Mouse (Mus musculus) embryonic facial prominence, embryonic 15.5 days (tissue): ENCODE results near the gene Ptk6. TPM values are rescaled to one million over a fixed set of nuclear protein-coding genes. Genes with fewer than 3 reads are reported as not detected.

ENCODE experiments used
- ATAC-seq: fragments of 200-750 bp; cut with Nextera tagmentation; 2 replicates; pipeline ENCODE4 v1.8.0; 2017; ENCODE audit warnings: low read depth, moderate TSS enrichment; ENCODE audit not compliant: insufficient number of reproducible peaks, low FRiP score, low TSS enrichment
- H3K27ac ChIP-seq: fragments of 300-500 bp; sonication (generic); replicated peaks from 2 replicates; pipeline ENCODE4 v1.5.1; 2015; ENCODE audit warnings: mild to moderate bottlenecking, inconsistent platforms
- H3K27me3 ChIP-seq: fragments of 300-500 bp; sonication (generic); 2 replicates; pipeline ENCODE4 v1.6.1; 2015; ENCODE audit warnings: inconsistent platforms
- H3K36me3 ChIP-seq: fragments of 300-500 bp; sonication (generic); 2 replicates; pipeline ENCODE4 v1.6.1; 2015; ENCODE audit warnings: mild to moderate bottlenecking, inconsistent platforms
- H3K4me1 ChIP-seq: fragments of 300-500 bp; sonication (generic); 2 replicates; pipeline ENCODE4 v1.6.1; 2015; ENCODE audit warnings: inconsistent platforms
- H3K4me2 ChIP-seq: fragments of 300-500 bp; sonication (generic); replicated peaks from 2 replicates; pipeline ENCODE4 v1.6.1; 2015; ENCODE audit warnings: mild to moderate bottlenecking, inconsistent platforms
- H3K4me3 ChIP-seq: fragments of 300-500 bp; sonication (generic); replicated peaks from 2 replicates; pipeline ENCODE4 v1.5.1; 2015; ENCODE audit warnings: mild to moderate bottlenecking, inconsistent platforms
- H3K9ac ChIP-seq: fragments of 300-500 bp; sonication (generic); 2 replicates; pipeline ENCODE4 v1.6.1; 2015; ENCODE audit warnings: inconsistent platforms
- H3K9me3 ChIP-seq: fragments of 300-500 bp; sonication (generic); replicated peaks from 2 replicates; pipeline ENCODE4 v1.6.1; 2016; ENCODE audit warnings: inconsistent platforms
- WGBS: fragments of 180-500 bp; shearing (Covaris S2); methylation state at CpG from one replicate; pipeline ENCODE4 v1.1.7; 2015; 5-methylcytosine and 5-hydroxymethylcytosine counted together
- polyA plus RNA-seq: library from polyadenylated mRNA; unstranded; fragments of >200 nt; fragmentation: Nextera tagmentation; extraction: Ambion mirVana; gene quantifications from 2 replicates; pipeline ENCODE4 v1.2.1, GENCODE M21; 2015

Gene Ptk6
- polyA plus RNA-seq, 1 experiment from 2014 or later = 1.5 TPM

DNA sequence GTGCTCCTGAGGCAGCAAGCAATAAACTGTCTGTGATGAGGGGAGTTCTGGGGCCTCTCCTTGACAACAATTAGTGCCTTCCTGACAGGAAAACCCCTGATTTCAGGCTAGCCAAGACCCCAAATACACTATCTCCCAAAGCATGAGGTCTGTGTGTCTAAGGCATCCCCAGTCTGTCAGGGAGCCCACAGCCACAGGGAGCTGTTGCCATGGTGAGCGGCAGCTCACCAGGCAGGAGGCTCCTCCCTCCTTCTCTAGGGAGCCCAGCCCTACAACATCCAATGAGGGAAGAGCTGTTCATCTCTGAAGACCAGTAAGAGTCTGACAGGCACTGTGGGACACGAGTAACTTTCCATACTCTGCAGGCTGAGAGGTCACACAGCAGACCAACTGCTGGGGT lies 42.8 kb downstream of the Ptk6 start:
- no peaks in the 10 kb centered on the region for H3K36me3 ChIP-seq
- H3K9ac ChIP-seq = no peak overlapping the region
- ATAC-seq = peak; percentile 34; the same call in 1 of the 2 replicates
- H3K27me3 ChIP-seq = peaks cover 37% of the 10 kb centered on the region
- H3K9me3 ChIP-seq = no peaks in the 10 kb centered on the region
- H3K4me1 ChIP-seq = 0 out of 2 replicates have a peak, but pooled peaks cover 5% of the 10 kb centered on the region
- no peak overlapping the region for H3K27ac ChIP-seq
- H3K4me2 ChIP-seq = no peak overlapping the region
- H3K4me3 ChIP-seq = no peak overlapping the region
- WGBS = 4% methylated on average over 2 of the region's 2 CpGs

DNA sequence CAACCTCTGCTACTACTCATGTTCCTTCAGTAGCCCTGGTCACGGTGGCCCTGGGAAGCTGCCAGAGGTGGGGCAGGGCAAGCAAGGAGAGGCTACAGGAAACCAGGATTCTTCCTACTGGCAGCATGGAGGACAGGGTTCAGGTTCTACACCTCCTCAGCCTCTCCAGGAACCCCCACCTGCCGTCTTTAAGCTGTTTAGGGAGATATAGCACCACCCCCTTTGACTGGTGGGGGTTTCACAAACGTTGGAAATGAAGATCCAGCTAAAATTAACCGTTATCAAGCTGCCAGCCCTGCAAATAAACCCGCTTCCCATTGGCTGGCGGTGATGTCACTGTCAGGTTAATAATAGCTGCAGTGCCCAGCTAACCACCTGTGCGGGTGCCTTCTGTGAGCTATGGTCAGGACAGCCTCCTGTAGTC lies 43.5 kb downstream of the Ptk6 start:
- H3K4me2 ChIP-seq = no peak overlapping the region
- no peak overlapping the region for H3K4me3 ChIP-seq
- ATAC-seq = no peak
- peaks cover 44% of the 10 kb centered on the region for H3K27me3 ChIP-seq
- H3K9ac ChIP-seq = no peak overlapping the region
- 0 out of 2 replicates have a peak, but pooled peaks cover 5% of the 10 kb centered on the region for H3K4me1 ChIP-seq
- WGBS = 49% methylated on average over 7 of the region's 7 CpGs
- H3K27ac ChIP-seq = no peak overlapping the region
- H3K36me3 ChIP-seq = no peaks in the 10 kb centered on the region
- H3K9me3 ChIP-seq = no peaks in the 10 kb centered on the region

DNA sequence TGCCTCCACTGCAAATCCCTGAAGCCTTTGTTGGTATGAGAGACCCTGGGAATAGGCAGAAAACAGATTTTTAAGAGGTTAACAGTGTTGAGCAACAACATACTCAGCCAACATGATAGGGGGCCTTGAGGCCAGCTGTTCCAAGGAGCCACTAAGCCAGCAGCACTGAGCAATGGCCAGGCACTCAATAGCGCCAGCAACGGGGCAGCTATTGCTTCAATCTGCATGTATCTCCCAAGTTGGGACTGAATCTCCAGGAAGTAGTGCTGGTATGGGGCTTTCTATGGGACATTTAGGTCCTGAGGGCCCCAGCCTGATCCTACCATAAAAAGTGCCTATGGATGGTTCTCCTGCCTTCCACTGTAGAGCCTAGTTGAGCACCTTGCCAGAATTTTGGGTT lies 44.1 kb downstream of the Ptk6 start:
- H3K27me3 ChIP-seq = peaks cover 48% of the 10 kb centered on the region
- WGBS = 89% methylated on average over 2 of the region's 2 CpGs
- no peak for ATAC-seq
- 0 out of 2 replicates have a peak, but pooled peaks cover 5% of the 10 kb centered on the region for H3K4me1 ChIP-seq
- no peaks in the 10 kb centered on the region for H3K36me3 ChIP-seq
- no peaks in the 10 kb centered on the region for H3K9me3 ChIP-seq
- no peak overlapping the region for H3K4me2 ChIP-seq
- no peak overlapping the region for H3K4me3 ChIP-seq
- no peak overlapping the region for H3K27ac ChIP-seq
- no peak overlapping the region for H3K9ac ChIP-seq

DNA sequence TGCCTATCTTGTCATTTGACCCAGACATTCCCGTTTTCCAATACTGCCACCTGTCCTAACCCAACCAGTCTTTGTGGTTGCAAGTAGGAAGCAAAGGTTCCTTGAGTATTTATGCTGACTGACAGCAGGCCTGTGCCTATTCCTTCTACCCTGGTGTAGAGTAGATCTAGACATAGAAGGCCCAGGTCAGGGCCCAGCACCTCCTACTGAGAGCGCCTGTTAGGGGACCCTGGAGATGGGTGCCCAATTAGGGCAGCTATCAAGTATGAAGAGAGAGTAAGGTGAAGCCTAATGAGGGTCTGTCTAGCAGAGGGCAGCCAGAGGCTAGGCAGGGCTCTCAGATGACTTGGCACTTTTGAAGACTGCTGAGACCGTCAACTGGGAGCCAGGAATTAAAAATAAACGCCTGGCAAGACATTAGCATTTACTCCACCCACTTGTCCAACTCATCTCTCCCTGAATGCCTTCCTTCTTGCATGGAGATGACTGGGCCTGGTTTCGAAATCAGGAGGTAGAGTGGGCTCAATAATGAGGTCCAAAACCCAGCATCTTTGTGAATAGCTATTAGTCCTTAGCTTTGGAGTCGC lies 44.8 kb downstream of the Ptk6 start:
- WGBS = 72% methylated on average over 6 of the region's 6 CpGs
- no peak overlapping the region for H3K9ac ChIP-seq
- peaks cover 52% of the 10 kb centered on the region for H3K27me3 ChIP-seq
- 0 out of 2 replicates have a peak, but pooled peaks cover 5% of the 10 kb centered on the region for H3K4me1 ChIP-seq
- no peak overlapping the region for H3K4me3 ChIP-seq
- no peaks in the 10 kb centered on the region for H3K36me3 ChIP-seq
- no peak for ATAC-seq
- H3K4me2 ChIP-seq = no peak overlapping the region
- no peak overlapping the region for H3K27ac ChIP-seq
- no peaks in the 10 kb centered on the region for H3K9me3 ChIP-seq

DNA sequence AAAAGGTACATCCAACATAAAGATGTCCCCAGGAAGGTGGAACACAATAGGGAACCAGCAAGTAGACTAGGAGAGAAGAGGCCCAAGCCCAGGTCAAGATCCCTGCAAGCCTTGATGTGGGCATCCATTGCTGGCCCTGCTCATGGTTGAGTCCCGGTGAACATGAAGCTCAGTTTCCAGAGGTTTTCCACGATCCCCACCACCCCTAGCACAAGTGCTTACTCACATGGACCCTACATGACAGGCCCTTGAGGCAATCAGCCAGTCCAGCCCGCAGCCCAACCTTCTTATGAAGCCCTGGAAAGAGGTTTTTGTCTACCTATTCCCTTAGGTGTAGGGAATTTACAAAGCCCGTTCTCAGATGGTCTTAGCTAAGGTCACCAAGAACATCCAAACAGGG lies 45.4 kb downstream of the Ptk6 start:
- H3K4me2 ChIP-seq = no peak overlapping the region
- H3K27me3 ChIP-seq = peaks cover 55% of the 10 kb centered on the region
- H3K4me1 ChIP-seq = 0 out of 2 replicates have a peak, but pooled peaks cover 5% of the 10 kb centered on the region
- no peak overlapping the region; the same call in 1 of the 2 replicates for H3K4me3 ChIP-seq
- H3K9ac ChIP-seq = no peak overlapping the region
- no peak overlapping the region for H3K27ac ChIP-seq
- no peak for ATAC-seq
- WGBS = 71% methylated on average over 4 of the region's 4 CpGs
- no peaks in the 10 kb centered on the region for H3K9me3 ChIP-seq
- H3K36me3 ChIP-seq = no peaks in the 10 kb centered on the region

DNA sequence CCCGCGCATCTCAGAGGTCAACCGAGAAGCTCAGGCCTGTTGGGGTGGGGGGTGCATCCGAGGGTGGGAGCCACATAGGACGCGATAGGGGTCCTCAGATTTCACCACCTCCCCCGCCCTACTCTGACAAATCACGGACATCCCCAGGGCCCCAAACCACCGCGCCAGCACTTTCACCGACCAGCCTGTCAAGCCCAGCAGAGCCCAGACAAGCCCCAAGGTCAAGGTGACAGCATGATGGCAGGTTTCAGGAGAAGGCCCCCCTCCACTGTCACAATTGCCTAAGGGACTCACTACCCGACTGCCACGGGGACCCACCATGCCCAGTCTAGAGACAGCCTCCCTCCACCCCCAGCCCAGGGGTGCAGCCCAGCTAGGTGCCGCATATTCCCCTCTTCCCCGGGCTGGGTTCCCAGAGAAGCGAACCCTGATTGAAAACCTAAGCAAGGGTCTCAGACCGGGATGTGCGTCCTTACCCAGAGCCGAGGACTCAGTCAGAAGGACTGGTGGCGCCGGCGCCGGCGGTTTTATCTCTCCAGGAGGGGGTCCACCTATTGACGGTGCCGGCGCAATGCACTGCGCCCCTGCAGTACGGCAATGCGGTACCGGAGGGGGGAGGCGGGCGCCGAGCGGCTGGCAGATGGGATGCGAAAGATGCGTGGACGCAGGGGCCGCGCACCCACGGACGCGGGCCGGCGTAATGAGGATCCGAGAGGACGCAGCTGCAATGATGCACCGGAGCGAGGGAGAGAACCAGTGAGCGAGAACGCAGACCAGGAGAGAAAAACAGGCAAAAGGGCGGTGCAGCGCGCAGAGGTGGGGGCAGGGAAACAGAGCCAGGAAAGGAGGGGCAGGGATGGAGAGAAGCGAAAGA lies 46.1 kb downstream of the Ptk6 start, which contains the start of gene Eef1a2:
TSS of gene Eef1a2 (minus strand) at position 767 of the 874 bp plus-strand sequence.
- H3K9ac ChIP-seq = no peak within 1 kb of the TSS
- H3K36me3 ChIP-seq = no peaks in the 10 kb centered on the region
- H3K9me3 ChIP-seq = no peaks in the 10 kb centered on the region
- WGBS = 3% methylated on average over 55 of the region's 55 CpGs
- H3K4me1 ChIP-seq = 0 out of 2 replicates have a peak, but pooled peaks cover 5% of the 10 kb centered on the region
- H3K27ac ChIP-seq = no peak within 1 kb of the TSS
- peak within 1 kb of the TSS; percentile 23 for H3K4me3 ChIP-seq
- ATAC-seq = no peak
- H3K4me2 ChIP-seq = peak within 1 kb of the TSS; percentile 37
- peaks cover 55% of the 10 kb centered on the region for H3K27me3 ChIP-seq

DNA sequence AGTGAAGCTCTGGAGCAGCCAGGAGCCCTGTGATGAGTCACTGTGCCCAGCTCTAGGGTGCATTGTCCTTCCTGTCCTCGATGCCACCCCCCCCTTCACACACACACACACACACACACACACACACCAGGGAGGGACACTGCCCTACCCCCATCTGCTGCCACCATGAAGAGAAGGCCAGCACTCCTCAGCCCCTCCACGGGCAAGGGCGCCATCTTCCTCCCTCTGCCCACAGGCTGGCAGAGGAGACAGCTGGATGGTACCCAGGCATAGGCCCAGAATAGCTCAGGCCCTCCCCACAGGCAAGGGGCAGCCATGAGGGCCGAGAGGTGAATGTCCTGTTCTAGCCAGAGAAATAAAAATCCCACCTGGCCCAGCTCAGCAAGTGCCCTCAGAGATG lies 46.8 kb downstream of the Ptk6 start:
- no peak for ATAC-seq
- Histone ChIP-seq H3K4me1 (0 out of 2 replicates have a peak, but pooled peaks cover 5% of the 10 kb centered on the region), H3K4me2 (no peak overlapping the region), H3K4me3 (no peak overlapping the region), H3K9ac (no peak overlapping the region), H3K9me3 (no peaks in the 10 kb centered on the region), H3K36me3 (no peaks in the 10 kb centered on the region), H3K27me3 (peaks cover 60% of the 10 kb centered on the region), H3K27ac (no peak overlapping the region)
- 62% methylated on average over 4 of the region's 4 CpGs for WGBS

DNA sequence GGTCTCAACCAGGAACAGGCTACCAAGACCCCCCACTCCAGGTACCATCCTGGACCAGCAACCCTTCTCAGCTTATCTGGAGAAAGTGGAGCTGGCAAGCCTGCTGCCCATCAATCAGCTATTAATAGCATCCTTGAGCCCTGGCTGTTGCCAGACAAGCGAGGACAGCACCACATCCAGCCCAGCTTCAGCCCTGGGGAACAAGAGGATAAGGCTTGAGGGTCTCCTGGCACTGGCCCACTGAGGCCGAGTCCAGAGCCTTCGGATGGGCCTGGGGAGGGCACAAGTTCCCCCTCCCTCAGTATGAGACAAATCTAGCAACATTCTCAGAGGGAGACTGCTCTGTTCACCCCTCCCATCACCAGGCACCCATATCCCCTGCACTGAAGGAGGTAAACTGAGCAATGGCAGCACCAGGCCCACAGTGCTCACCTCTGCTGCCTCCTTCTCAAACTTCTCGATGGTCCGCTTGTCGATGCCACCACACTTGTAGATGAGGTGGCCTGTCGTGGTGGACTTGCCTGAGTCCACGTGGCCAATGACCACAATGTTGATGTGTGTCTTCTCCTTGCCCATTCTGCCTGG lies 47.7 kb downstream of the Ptk6 start:
- ATAC-seq = no peak
- Histone ChIP-seq H3K27ac (no peak overlapping the region), H3K9ac (no peak overlapping the region), H3K4me1 (0 out of 2 replicates have a peak, but pooled peaks cover 5% of the 10 kb centered on the region), H3K4me3 (no peak overlapping the region), H3K9me3 (no peaks in the 10 kb centered on the region), H3K36me3 (no peaks in the 10 kb centered on the region), H3K27me3 (peaks cover 68% of the 10 kb centered on the region), H3K4me2 (no peak overlapping the region)
- WGBS = 85% methylated on average over 8 of the region's 8 CpGs

DNA sequence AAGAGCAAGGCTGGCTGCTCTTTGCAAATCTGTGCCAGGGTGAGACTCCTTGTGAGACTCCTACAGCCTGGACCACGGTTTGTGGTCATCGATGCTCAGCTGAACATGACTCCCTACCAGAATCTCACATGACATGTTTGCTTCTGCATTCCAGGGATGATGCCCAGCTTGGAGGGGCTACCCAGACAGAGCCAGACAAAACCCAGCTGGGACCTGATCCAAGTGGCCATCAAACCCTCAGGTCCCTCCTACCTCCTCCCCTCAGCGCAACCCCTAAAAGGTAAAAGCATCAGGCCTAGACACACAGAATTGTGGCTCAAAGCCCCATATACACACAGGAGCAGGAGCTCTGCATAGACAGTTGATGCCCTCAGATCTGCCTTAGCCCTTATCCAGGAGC lies 48.2 kb downstream of the Ptk6 start:
- Histone ChIP-seq H3K9ac (no peak overlapping the region), H3K27me3 (peaks cover 73% of the 10 kb centered on the region), H3K4me1 (0 out of 2 replicates have a peak, but pooled peaks cover 5% of the 10 kb centered on the region), H3K4me3 (no peak overlapping the region), H3K27ac (no peak overlapping the region), H3K9me3 (no peaks in the 10 kb centered on the region), H3K4me2 (no peak overlapping the region), H3K36me3 (no peaks in the 10 kb centered on the region)
- ATAC-seq = no peak
- WGBS = 70% methylated on average over 3 of the region's 3 CpGs

DNA sequence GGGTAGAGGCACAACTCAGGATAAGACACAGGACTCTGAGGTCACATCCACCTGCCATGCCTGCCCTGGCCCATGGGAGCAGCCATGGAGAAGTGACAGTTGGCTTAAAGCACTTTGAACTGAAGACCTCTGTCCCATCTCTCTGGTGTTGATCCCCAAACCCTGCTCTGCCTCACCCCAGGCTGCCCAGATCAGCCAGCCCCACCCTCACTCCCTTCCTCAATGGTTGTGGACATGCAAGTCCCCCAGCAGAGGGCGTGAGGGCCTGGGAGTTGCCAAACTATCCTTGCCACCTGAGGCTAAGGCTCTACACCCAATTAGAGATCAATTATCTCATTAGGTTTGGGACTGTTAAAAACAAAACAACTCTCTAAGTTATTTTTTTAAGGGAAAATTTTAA lies 48.8 kb downstream of the Ptk6 start:
- H3K9me3 ChIP-seq = no peaks in the 10 kb centered on the region
- H3K27me3 ChIP-seq = peaks cover 76% of the 10 kb centered on the region
- WGBS = 0% methylated on average over 1 of the region's 1 CpGs
- no peak overlapping the region for H3K4me3 ChIP-seq
- 0 out of 2 replicates have a peak, but pooled peaks cover 5% of the 10 kb centered on the region for H3K4me1 ChIP-seq
- H3K36me3 ChIP-seq = no peaks in the 10 kb centered on the region
- H3K9ac ChIP-seq = no peak overlapping the region
- no peak overlapping the region for H3K4me2 ChIP-seq
- H3K27ac ChIP-seq = no peak overlapping the region
- no peak for ATAC-seq

DNA sequence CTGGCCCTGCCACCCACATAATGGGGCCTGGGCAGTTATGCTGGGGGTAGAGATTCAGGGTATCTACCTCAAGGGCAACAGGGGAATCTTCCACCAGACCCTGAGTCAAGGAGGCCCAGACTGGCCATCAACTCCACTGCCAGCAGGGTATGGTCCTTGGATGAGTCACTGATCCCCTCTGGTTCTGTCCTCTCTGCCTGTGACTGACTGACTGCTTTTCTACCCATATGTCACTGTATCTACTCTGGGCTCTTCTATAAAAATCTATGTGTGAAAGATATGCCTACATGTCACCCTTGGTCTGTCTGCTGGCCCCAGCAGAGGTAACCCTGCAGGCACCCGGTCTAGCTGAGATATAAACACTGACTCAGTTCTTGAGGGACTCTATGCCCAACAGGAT lies 49.5 kb downstream of the Ptk6 start:
- no peak for ATAC-seq
- Histone ChIP-seq H3K9ac (no peak overlapping the region), H3K4me1 (peaks cover 8% of the 10 kb centered on the region; the same call in 1 of the 2 replicates), H3K9me3 (no peaks in the 10 kb centered on the region), H3K27ac (no peak overlapping the region), H3K4me2 (no peak overlapping the region), H3K4me3 (no peak overlapping the region), H3K27me3 (peaks cover 78% of the 10 kb centered on the region), H3K36me3 (no peaks in the 10 kb centered on the region)
- WGBS = 87% methylated on average over 1 of the region's 1 CpGs
